Mouse (Mus musculus) midbrain, postnatal 0 days (tissue): ENCODE results near the gene Dgkd. TPM values are rescaled to one million over a fixed set of nuclear protein-coding genes. Genes with fewer than 3 reads are reported as not detected.
"Not testable (repeated sequence)": the region's sequence is repeated elsewhere in the genome, so short reads cannot be mapped to it uniquely, and the experiment has no call there.

ENCODE experiments used
- ATAC-seq: fragments of 200-750 bp; cut with Nextera tagmentation; 2 replicates; pipeline ENCODE4 v1.8.0; 2017; ENCODE audit warnings: moderate number of reproducible peaks, mild to moderate bottlenecking, moderate TSS enrichment, moderate library complexity; ENCODE audit not compliant: low FRiP score
- DNase-seq: peaks from one replicate; pipeline ENCODE4 v3.0.0-alpha.2; 2015; ENCODE audit warnings: low spot score
- H3K27ac ChIP-seq: fragments of 300-500 bp; sonication (generic); 2 replicates; pipeline ENCODE4 v1.5.1; 2014; ENCODE audit warnings: low read depth, mild to moderate bottlenecking, low read length, mixed read lengths
- H3K27me3 ChIP-seq: fragments of 300-500 bp; sonication (generic); 2 replicates; pipeline ENCODE4 v1.6.1; 2014; ENCODE audit warnings: low read length, control low read depth, mixed read lengths; ENCODE audit not compliant: insufficient read depth
- H3K36me3 ChIP-seq: fragments of 300-500 bp; sonication (generic); 2 replicates; pipeline ENCODE4 v1.6.1; 2014; ENCODE audit warnings: low read length, control low read depth, mixed read lengths; ENCODE audit not compliant: insufficient read depth
- H3K4me1 ChIP-seq: fragments of 300-500 bp; sonication (generic); 2 replicates; pipeline ENCODE4 v1.6.1; 2014; ENCODE audit warnings: mild to moderate bottlenecking, control low read depth, antibody characterized with exemption, low read length, mixed read lengths; ENCODE audit not compliant: insufficient read depth
- H3K4me2 ChIP-seq: fragments of 300-500 bp; sonication (generic); 2 replicates; pipeline ENCODE4 v1.6.1; 2014; ENCODE audit warnings: low read depth, mild to moderate bottlenecking, low read length, mixed read lengths; ENCODE audit not compliant: poor library complexity, severe bottlenecking
- H3K4me3 ChIP-seq: fragments of 300-500 bp; sonication (generic); 2 replicates; pipeline ENCODE4 v1.5.1; 2014; ENCODE audit warnings: low read depth, mild to moderate bottlenecking, low read length, moderate library complexity
- H3K9ac ChIP-seq: fragments of 300-500 bp; sonication (generic); replicated peaks from 2 replicates; pipeline ENCODE4 v1.6.1; 2014; ENCODE audit warnings: mild to moderate bottlenecking, low read length, moderate library complexity, mixed read lengths; ENCODE audit not compliant: poor library complexity, severe bottlenecking
- H3K9me3 ChIP-seq: fragments of 300-500 bp; sonication (generic); 2 replicates; pipeline ENCODE4 v1.6.1; 2016; ENCODE audit warnings: low read length, control low read depth
- CTCF ChIP-seq: IDR thresholded peaks from 2 replicates; pipeline ENCODE4 v1.5.1; 2016; ENCODE audit warnings: antibody characterized with exemption, mild to moderate bottlenecking
- WGBS: fragments of 180-500 bp; shearing (Covaris S2); extraction: QIAGEN DNeasy Blood & Tissue Kit; methylation state at CpG from one replicate; pipeline ENCODE4 v1.1.7; 2014; 5-methylcytosine and 5-hydroxymethylcytosine counted together
- polyA plus RNA-seq: library from polyadenylated mRNA; unstranded; fragments of >200 nt; fragmentation: Nextera tagmentation; extraction: Ambion mirVana; gene quantifications from 2 replicates; pipeline ENCODE4 v1.2.1, GENCODE M21; 2015
- total RNA-seq: library from RNA; depleted of rRNA; stranded (reverse); fragments of >200 nt; gene quantifications from 2 replicates; pipeline ENCODE4 v1.2.3, GENCODE M21; 2014

Gene Dgkd
- total and polyA plus RNA-seq, 2 experiments from 2014 or later: 36.6 to 77.5 TPM

DNA sequence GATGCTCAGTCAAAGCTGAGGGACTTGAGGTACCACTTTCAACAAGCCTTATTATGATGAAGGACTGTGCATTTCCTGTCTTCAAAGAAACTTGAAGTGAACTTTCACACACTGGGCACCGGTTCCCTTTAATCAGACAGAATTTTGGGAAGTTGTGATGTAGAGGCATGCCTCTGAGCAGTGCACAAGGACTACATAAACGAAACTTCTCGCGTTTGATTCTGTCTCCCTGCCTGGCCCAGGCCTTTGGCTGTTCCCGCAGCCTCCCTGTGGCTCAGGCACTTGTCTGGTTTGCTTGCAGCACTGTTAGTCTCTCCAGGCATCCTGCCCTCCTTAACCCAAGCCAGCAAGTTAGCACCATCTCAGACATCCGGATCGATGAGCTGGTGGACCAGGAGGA lies 39.4 kb upstream of the Dgkd start:
- H3K4me1 ChIP-seq: no peaks in the 10 kb centered on the region
- H3K9me3 ChIP-seq: no peaks in the 10 kb centered on the region
- ATAC-seq: no peak
- H3K36me3 ChIP-seq: no peaks in the 10 kb centered on the region
- H3K27ac ChIP-seq: no peak overlapping the region
- no peak for DNase-seq
- no peak overlapping the region for H3K4me3 ChIP-seq
- H3K27me3 ChIP-seq: no peaks in the 10 kb centered on the region
- H3K4me2 ChIP-seq: no peak overlapping the region
- H3K9ac ChIP-seq: no peak overlapping the region
- no peak for TF ChIP-seq CTCF
- WGBS: 73% methylated on average over 7 of the region's 7 CpGs

DNA sequence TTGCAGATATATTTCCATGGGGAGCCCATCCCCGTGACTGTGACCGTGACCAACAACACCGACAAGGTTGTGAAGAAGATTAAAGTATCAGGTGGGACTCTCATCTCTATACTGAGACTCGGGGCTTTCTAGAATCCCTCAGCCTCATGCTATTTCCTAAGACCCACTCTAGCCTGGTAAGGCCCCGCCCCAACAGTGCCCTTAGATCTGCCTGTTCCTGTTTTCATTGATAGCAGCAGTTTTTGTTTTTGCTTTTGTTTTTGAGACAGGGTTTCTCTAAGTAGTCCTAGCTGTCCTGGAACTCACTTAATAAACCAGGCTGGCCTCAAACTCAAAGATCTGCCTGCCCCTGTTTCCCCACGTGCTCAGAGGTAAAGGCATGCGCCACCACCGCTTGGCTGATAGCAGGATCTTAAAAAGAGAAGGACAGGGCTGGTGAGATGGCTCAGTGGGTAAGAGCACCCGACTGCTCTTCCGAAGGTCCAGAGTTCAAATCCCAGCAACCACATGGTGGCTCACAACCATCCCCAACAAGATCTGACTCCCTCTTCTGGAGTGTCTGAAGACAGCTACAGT lies 28.6 kb upstream of the Dgkd start:
- DNase-seq (no peak), ATAC-seq (no peak)
- no peaks in the 10 kb centered on the region for H3K27me3 ChIP-seq
- 90% methylated on average over 10 of the region's 10 CpGs for WGBS
- H3K27ac ChIP-seq: no peak overlapping the region
- no peak overlapping the region for H3K9ac ChIP-seq
- no peaks in the 10 kb centered on the region for H3K9me3 ChIP-seq
- H3K4me2 ChIP-seq: no peak overlapping the region
- H3K4me1 ChIP-seq: no peaks in the 10 kb centered on the region
- H3K36me3 ChIP-seq: no peaks in the 10 kb centered on the region
- no peak for TF ChIP-seq CTCF
- no peak overlapping the region for H3K4me3 ChIP-seq

DNA sequence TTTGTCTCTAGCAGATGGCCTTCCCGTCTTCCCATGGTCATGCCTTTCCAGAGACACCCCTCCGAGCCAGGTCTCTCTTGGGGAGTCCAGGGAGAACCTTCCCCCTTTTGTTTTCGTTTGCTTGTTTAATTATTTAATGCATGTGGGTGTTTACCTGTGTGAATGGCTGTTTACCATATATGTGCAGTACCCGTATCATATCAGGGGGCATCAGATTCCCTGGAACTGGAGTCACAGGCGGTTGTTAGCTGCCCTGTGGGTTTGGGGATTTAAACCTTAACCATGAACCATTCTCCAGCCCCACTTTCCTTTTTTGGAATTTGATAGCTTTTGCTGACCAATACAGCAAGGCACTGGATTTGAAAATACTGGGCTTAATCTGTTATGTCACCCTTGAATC lies 27.8 kb upstream of the Dgkd start:
- Histone ChIP-seq H3K9me3 (no peaks in the 10 kb centered on the region), H3K27ac (no peak overlapping the region), H3K36me3 (no peaks in the 10 kb centered on the region), H3K4me3 (no peak overlapping the region), H3K4me2 (no peak overlapping the region), H3K4me1 (no peaks in the 10 kb centered on the region), H3K9ac (no peak overlapping the region), H3K27me3 (no peaks in the 10 kb centered on the region)
- ATAC-seq (no peak), DNase-seq (no peak)
- WGBS: 79% methylated on average over 5 of the region's 5 CpGs
- TF ChIP-seq CTCF: no peak

DNA sequence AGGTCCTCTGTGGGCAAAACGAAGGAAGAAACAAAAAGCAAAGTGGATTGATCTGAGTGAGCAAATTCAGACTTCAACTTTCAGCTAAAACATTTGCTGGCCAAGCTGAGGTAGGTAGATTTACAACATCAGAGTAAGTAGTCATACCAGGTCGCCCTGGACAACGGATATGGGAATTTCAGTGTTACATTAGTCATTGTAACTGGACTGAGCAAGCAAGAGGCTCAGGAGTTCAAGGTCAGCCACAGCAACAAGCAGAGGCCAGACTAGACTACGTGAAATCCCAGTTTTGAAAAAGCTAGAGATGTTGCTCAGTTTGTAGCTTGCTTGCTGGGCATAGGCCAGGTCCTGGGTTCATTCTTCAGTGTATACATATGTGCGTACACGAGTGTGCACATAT lies 27.1 kb upstream of the Dgkd start:
- no peaks in the 10 kb centered on the region for H3K4me1 ChIP-seq
- H3K27ac ChIP-seq: no peak overlapping the region
- H3K4me2 ChIP-seq: no peak overlapping the region
- DNase-seq: no peak
- H3K9ac ChIP-seq: no peak overlapping the region
- H3K36me3 ChIP-seq: no peaks in the 10 kb centered on the region
- H3K27me3 ChIP-seq: no peaks in the 10 kb centered on the region
- ATAC-seq: no peak
- 91% methylated on average over 6 of the region's 6 CpGs for WGBS
- H3K9me3 ChIP-seq: no peaks in the 10 kb centered on the region
- no peak for TF ChIP-seq CTCF
- no peak overlapping the region for H3K4me3 ChIP-seq

DNA sequence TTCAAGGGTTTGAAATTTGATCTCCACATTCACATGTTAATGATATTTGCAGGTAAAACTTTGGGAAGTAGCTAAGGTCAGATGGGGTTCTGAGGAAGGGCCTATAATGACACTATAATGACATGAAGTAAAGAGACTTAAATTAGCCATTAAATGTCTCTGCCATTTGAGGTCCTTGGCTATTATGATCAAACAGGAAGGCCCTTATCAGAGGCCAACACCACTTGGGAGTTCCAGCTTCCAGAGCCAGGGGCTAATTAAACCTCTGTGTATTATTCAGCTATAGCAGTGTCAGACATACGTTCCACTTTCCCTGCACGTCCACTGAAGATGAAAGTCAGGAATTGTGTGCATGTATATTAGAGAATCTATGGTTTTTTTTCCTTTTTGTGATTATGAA lies 26.6 kb upstream of the Dgkd start:
- Histone ChIP-seq H3K9me3 (no peaks in the 10 kb centered on the region), H3K27me3 (no peaks in the 10 kb centered on the region), H3K9ac (no peak overlapping the region), H3K4me3 (no peak overlapping the region), H3K4me2 (no peak overlapping the region), H3K36me3 (no peaks in the 10 kb centered on the region), H3K4me1 (no peaks in the 10 kb centered on the region), H3K27ac (no peak overlapping the region)
- 58% methylated on average over 2 of the region's 2 CpGs for WGBS
- ATAC-seq (no peak), DNase-seq (no peak)
- TF ChIP-seq CTCF: no peak

DNA sequence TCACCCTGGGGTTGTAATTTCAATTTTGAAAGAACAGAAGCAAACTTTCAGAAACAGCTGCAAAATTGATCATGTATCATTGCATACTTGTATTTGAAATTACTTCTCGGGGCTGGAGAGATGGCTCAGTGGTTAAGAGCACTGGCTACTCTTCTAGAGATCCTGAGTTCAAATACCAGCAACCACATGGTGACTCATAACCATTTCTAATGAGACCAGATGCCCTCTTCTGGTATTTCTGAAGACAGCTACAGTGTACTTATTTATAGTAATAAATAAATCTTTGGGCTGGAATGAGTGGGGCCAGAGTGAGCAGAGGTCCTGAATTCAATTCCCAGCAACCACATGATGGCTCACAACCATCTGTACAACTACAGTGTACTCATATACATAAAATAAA lies 25.6 kb upstream of the Dgkd start:
- not testable (repeated sequence) for H3K4me3 ChIP-seq, H3K9ac ChIP-seq, H3K4me2 ChIP-seq, H3K4me1 ChIP-seq, H3K9me3 ChIP-seq, H3K27ac ChIP-seq, DNase-seq, ATAC-seq, H3K27me3 ChIP-seq, H3K36me3 ChIP-seq
- WGBS: 93% methylated on average over 1 of the region's 1 CpGs
